Mouse (Mus musculus) brown adipose tissue, adult 24 weeks (tissue): ENCODE results near the gene Ago1. TPM values are rescaled to one million over a fixed set of nuclear protein-coding genes. Genes with fewer than 3 reads are reported as not detected.

Source experiments
- H3K27ac ChIP-seq: fragments of 200-500 bp; replicated peaks from 2 replicates; pipeline ENCODE4 v1.5.1; 2012; ENCODE audit warnings: low read depth, mild to moderate bottlenecking, low read length
- H3K4me1 ChIP-seq: fragments of 200-500 bp; 2 replicates; pipeline ENCODE4 v1.6.1; 2012; ENCODE audit warnings: low read length, mixed read lengths; ENCODE audit not compliant: control insufficient read depth, insufficient read depth, insufficient read length
- H3K4me3 ChIP-seq: fragments of 200-500 bp; 2 replicates; pipeline ENCODE4 v1.5.1; 2012; ENCODE audit warnings: low read depth, mild to moderate bottlenecking, low read length, moderate library complexity; ENCODE audit not compliant: insufficient read depth
- polyA plus RNA-seq: library from polyadenylated mRNA; stranded (reverse); fragments of >200 nt; gene quantifications from 2 replicates; pipeline ENCODE4 v1.2.4, GENCODE M21; 2012; ENCODE audit not compliant: missing spikeins, insufficient read depth, insufficient read length

The Ago1 gene
- 4.9 and 8.9 TPM in 2 replicates for polyA plus RNA-seq

DNA sequence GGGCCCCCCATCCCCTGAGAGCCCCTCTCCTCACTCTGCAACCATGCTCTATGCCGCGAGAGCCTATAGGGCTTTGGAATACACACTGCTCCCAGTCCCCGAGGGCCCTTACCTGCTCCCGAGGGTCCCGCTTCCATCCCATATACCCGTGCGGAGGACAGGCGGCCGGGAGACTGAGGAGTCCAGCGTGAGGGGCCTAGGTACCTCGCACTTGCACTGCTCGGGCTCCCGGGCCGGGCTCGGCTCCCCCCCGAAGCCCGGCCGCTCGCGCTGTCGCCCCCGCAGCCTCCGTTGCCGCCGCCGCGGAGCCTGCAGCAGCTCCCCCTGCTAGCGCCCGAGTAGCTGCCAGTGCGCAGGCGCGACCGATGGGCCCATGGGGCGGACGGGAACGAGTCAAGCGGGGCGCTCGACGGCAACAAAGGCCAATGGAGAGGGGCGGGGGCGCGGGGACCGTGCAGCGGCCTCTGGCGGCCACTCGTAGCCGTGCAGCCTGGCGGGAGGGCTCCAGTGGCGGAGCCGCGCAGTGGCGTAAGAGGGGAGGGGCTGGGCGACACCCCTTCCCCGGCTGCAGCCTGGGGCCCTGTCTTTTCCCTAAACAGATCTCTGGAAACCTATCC is at the start of gene Ago1:
Gene Ago1 (minus strand): TSS at position 299 of the 617 bp plus-strand sequence.
- Histone ChIP-seq H3K4me3 (peak within 1 kb of the TSS; percentile 92), H3K27ac (peak within 1 kb of the TSS; percentile 19; the same call in 1 of the 2 replicates)

DNA sequence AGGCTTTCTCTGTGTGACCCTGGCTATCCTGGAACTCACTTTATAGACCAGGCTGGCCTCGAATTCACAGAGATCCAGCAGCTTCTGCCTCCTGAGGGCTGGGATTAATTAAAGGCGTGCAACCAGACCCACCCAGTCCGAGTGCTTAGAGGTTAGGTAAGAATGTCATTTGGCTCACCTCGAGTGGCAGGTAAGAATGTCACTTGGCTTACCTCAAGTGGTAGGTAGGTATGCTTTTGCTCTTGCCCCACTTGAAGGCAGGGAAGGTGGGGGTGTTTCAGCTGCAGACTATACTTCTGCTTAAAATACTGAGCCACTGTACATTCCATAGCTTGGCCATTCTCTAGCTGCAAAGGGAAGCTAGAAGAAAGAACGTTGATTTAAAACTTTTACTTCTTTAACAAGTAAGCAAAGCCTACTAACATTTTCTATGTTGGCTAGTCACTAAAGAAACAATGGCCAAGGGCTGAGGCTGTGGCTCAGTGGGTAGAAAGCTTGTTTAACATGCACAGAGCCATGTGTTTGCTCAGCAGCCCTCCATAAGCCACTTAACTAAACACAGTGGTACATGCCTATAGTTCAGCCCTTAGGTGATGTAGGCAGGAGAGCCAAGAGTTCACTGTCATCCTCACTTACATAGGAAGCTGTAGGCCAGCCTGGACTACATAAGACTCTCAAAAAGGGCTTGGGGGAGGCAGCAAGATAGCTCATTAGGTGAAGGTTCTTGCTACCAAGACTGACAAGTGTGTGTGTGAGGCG is 44.1 kb upstream of the Ago1 start:
- H3K4me3 ChIP-seq: no peak overlapping the region
- H3K27ac ChIP-seq: no peak overlapping the region
- H3K4me1 ChIP-seq: no peaks in the 10 kb centered on the region

More for the DNA sequence above, at the start of gene Ago1:
- peaks cover 13% of the 10 kb centered on the region for H3K4me1 ChIP-seq

GRCm38 (mm10) chr4:126511013-126511412 is 42.6 kb upstream of the Ago1 start:
- H3K27ac ChIP-seq: no peak overlapping the region
- H3K4me1 ChIP-seq: no peaks in the 10 kb centered on the region
- H3K4me3 ChIP-seq: no peak overlapping the region

DNA sequence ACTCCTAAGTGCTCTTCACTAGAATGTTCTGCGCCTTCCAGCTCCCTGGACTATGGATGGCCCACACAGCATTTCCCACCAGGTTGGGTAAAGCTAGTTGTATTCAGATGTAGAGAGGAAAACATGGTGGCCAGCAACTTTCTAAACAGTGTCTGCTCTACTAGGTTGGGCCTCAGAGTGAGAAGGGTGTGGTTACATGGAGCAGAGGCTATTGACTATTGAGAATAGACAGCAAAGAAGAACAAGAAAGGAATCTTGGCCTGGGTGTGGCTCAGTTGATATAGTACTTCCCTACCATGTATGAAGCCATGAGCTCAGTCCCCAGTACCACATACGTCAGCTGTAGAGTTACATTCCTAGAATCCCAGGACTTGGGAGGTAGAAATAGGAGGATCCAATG is 40.7 kb upstream of the Ago1 start:
- H3K4me1 ChIP-seq: no peaks in the 10 kb centered on the region
- no peak overlapping the region for H3K27ac ChIP-seq
- H3K4me3 ChIP-seq: no peak overlapping the region

GRCm38 (mm10) chr4:126508110-126508899 is 39.9 kb upstream of the Ago1 start:
- Histone ChIP-seq H3K27ac (no peak overlapping the region), H3K4me3 (no peak overlapping the region), H3K4me1 (no peaks in the 10 kb centered on the region)

DNA sequence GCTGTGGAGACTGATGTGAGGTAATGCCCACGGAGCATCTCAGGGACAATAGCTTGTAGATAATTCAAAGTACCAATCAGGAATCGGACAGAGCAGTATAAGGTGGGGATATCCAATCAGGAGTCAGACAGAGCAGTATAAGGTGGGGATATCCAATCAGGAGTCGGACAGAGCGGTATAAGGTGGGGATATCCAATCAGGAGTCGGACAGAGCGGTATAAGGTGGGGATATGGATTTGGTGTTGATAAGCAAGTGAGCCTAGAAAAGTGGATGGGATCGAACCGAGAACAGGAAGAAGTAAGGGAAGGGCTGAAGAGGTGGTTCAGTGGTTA is 34.6 kb upstream of the Ago1 start:
- H3K4me1 ChIP-seq: no peaks in the 10 kb centered on the region
- no peak overlapping the region for H3K27ac ChIP-seq
- H3K4me3 ChIP-seq: no peak overlapping the region

GRCm38 (mm10) chr4:126502141-126502976 is 34.0 kb upstream of the Ago1 start:
- H3K27ac ChIP-seq: no peak overlapping the region
- no peaks in the 10 kb centered on the region for H3K4me1 ChIP-seq
- H3K4me3 ChIP-seq: no peak overlapping the region

- Histone ChIP-seq H3K4me1 (no peaks in the 10 kb centered on the region), H3K27ac (no peak overlapping the region), H3K4me3 (no peak overlapping the region)
These were observed 30.2 kb upstream of the Ago1 start for GRCm38 (mm10) chr4:126498601-126499000.

DNA sequence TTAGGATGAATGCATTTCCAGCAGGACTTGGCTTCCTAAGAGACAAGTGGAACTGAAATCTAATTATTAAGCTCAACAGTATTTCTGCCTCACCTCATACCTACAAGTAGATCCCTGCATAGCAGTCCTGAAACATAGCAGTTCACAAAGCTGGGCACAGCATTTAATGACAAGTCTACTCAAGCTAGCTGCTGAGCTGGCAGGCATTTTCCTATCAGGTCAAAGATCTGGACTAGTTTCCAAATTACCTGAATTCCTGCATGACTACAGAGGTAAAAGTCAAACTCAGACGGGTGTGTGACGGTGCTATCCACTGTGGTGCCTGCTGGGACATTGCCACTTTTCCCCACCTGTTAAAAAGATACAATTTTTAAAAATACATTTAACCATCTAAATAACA is 28.6 kb upstream of the Ago1 start:
- no peaks in the 10 kb centered on the region for H3K4me1 ChIP-seq
- H3K4me3 ChIP-seq: no peak overlapping the region
- no peak overlapping the region for H3K27ac ChIP-seq

GRCm38 (mm10) chr4:126495942-126496790 is 27.8 kb upstream of the Ago1 start:
- Histone ChIP-seq H3K4me1 (no peaks in the 10 kb centered on the region), H3K27ac (no peak overlapping the region), H3K4me3 (no peak overlapping the region)

GRCm38 (mm10) chr4:126495453-126495852 is 27.1 kb upstream of the Ago1 start:
- no peak overlapping the region for H3K4me3 ChIP-seq
- H3K27ac ChIP-seq: no peak overlapping the region
- no peaks in the 10 kb centered on the region for H3K4me1 ChIP-seq

DNA sequence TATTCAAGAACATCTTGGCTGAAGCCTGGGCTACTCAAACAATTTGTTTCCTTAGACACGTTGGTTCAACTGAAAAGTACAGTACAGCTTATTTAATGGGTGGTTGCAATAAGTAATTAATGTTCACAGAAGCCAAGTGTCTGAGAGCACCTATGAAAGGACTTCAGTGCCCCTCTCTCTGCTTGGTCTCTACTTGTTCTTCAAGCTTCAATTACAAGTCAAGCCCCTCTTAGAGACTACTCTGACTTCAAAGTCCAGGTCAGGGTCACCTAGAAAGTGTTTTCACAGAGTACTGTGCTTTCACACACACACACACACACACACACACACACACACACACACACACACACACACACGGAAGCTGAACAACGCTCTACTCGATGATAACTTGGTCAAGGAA is 25.0 kb upstream of the Ago1 start:
- Histone ChIP-seq H3K4me1 (no peaks in the 10 kb centered on the region), H3K4me3 (no peak overlapping the region), H3K27ac (no peak overlapping the region)

DNA sequence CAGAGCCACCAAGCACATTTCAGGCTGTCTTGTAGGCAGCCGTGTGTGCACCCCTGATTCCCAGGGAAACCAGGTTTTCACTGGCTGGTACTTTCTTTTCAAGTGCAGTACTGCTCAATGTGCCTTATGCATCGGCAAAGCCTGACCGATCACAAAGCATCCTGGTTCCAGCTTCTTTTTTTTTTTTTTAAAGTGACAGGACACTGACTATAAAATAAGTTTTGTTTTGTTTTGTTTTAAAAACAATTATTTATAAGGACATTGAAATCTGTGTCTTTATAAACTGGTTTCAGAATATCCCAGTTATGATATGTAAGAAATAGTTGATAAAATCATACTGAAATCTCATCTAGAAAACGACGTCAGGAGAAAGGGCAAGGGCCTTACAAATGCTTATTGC is 23.6 kb upstream of the Ago1 start:
- Histone ChIP-seq H3K4me3 (no peak overlapping the region), H3K27ac (no peak overlapping the region), H3K4me1 (no peaks in the 10 kb centered on the region)

GRCm38 (mm10) chr4:126490726-126491125 is 22.3 kb upstream of the Ago1 start:
- H3K4me3 ChIP-seq: no peak overlapping the region

More at GRCm38 (mm10) chr4:126490726-126491125, 22.3 kb upstream of the Ago1 start:
- H3K4me1 ChIP-seq: no peaks in the 10 kb centered on the region
- no peak overlapping the region for H3K27ac ChIP-seq
